Mouse (Mus musculus) gastrocnemius, adult 2 months (tissue): ENCODE results near the gene Plekha1. TPM values are rescaled to one million over a fixed set of nuclear protein-coding genes. Genes with fewer than 3 reads are reported as not detected.
A peak's percentile ranks its signal among the peaks of the same experiment; 100 is the strongest.

ENCODE experiments used
- DNase-seq: peaks from one replicate; pipeline ENCODE4 v3.0.0; 2022
- H3K27ac ChIP-seq: fragments of 200-600 bp; 2 replicates; pipeline ENCODE4 v1.8.1; 2022; ENCODE audit warnings: mild to moderate bottlenecking
- H3K4me3 ChIP-seq: fragments of 200-600 bp; 2 replicates; pipeline ENCODE4 v1.8.1; 2022; ENCODE audit warnings: mild to moderate bottlenecking, moderate library complexity
- CTCF ChIP-seq: fragments of 200-600 bp; IDR thresholded peaks from 2 replicates; pipeline ENCODE4 v1.8.1; 2022; ENCODE audit warnings: antibody characterized with exemption, mild to moderate bottlenecking, moderate library complexity
- intact Hi-C: fragments of 180-260 bp; cut with DNase I; formaldehyde crosslinking; loops from one replicate; pipeline ENCODE4 v1.15.1; 2025
- total RNA-seq, 2 experiments: library from RNA; stranded (reverse); gene quantifications; 2 replicates each; pipeline ENCODE4 v1.2.3; 2021

Gene Plekha1
- total RNA-seq, 2 experiments from 2014 or later, result 23.4 to 28.2 TPM

- DNase-seq, result peak; percentile 38
- TF ChIP-seq CTCF, result no peak
- intact Hi-C loops, result no loop called here
- Histone ChIP-seq H3K27ac (no peak overlapping the region), H3K4me3 (no peak overlapping the region)
Measured at GRCm38 (mm10) chr7:130834958-130835861, 30.3 kb upstream of the Plekha1 start.

- no peak overlapping the region for H3K27ac ChIP-seq
- no peak for TF ChIP-seq CTCF
- H3K4me3 ChIP-seq, result no peak overlapping the region
- no peak for DNase-seq
- intact Hi-C loops, result no loop called here
Measured at GRCm38 (mm10) chr7:130836066-130836465, 29.5 kb upstream of the Plekha1 start.

DNA sequence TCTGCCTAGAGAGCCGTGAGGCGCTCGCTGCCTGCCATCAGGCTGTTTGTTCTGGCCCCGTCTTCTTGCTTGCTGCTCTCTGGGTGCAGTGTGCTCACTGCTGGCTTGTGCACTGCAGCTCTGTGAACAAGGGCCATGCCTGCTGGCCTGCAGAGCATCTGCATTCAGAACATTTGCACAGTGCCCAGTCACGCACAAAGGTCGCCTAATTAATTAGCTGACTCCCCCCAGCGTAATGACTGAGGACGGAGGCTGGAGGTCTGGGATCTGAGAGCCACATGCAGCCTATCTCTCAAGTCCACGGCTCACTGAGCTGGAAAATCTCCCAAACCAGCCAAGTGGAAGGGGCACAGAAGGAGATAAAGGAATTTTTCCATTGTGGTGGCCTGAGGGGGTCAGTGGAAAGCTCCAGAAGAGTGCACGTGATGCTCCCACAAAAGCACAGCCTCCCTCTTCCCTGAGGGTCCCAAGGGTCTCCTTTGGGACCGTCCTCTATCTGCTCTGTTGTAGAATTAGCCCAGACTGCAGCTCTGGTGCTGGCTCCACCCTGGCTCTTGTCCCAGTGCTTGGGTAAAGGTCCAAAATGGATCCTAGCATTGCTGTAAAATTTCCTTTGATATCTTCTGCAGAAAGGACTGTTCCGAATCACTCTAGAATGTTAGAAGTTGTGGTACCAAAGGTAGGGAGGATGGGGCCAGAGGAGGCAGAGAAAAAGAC, 27.5 kb upstream of the Plekha1 start:
- Histone ChIP-seq H3K27ac (no peak overlapping the region), H3K4me3 (no peak overlapping the region)
- no peak for TF ChIP-seq CTCF
- intact Hi-C loops, result no loop called here
- DNase-seq, result no peak

- Histone ChIP-seq H3K27ac (no peak overlapping the region), H3K4me3 (no peak overlapping the region)
- no peak for TF ChIP-seq CTCF
- intact Hi-C loops, result no loop called here
- DNase-seq, result no peak
Measured at GRCm38 (mm10) chr7:130838658-130839025, 26.9 kb upstream of the Plekha1 start.

- Histone ChIP-seq H3K4me3 (no peak overlapping the region), H3K27ac (no peak overlapping the region)
- DNase-seq, result no peak
- intact Hi-C loops, result no loop called here
- no peak for TF ChIP-seq CTCF
Measured at GRCm38 (mm10) chr7:130839380-130840100, 26.0 kb upstream of the Plekha1 start.

- intact Hi-C loops, result no loop called here
- DNase-seq, result no peak
- TF ChIP-seq CTCF, result no peak
- H3K27ac ChIP-seq, result no peak overlapping the region
- no peak overlapping the region for H3K4me3 ChIP-seq
Measured at GRCm38 (mm10) chr7:130847164-130847718, 18.3 kb upstream of the Plekha1 start.

DNA sequence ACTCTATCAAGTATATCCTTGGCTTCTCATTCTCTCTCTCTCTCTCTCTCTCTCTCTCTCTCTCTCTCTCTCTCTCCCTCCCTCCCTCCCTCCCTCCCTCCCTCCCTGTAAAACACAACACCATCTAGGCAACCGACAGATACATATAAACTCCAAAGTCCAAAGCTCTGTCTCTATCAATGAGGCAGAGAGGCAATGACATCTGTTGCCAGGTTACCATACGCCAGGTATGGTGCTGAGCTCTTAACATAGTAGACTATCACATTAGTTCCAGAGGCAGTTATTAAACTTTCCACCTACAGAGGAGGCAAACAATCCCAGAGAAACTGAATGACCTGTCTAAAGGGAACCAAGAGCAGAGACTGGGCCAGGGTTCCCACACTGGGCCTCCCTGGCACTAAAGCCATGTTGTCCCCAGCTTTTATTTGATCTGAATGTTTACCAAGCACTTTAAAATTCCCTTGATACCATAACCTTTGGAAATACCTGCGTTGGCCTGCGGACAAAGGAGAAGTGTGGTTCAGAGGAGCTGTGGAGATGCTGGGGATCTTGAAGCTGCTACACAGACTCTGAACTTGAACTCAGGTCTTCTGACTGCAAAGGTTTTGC, 10.8 kb upstream of the Plekha1 start:
- TF ChIP-seq CTCF, result no peak
- no peak overlapping the region for H3K4me3 ChIP-seq
- no peak for DNase-seq
- H3K27ac ChIP-seq, result no peak overlapping the region
- intact Hi-C loops, result no loop called here

GRCm38 (mm10) chr7:130855681-130856080, 9.9 kb upstream of the Plekha1 start:
- TF ChIP-seq CTCF, result no peak
- DNase-seq, result no peak
- intact Hi-C loops, result no loop called here
- H3K27ac ChIP-seq, result peak overlapping the region; percentile 12; the same call in 1 of the 2 replicates
- H3K4me3 ChIP-seq, result no peak overlapping the region

DNA sequence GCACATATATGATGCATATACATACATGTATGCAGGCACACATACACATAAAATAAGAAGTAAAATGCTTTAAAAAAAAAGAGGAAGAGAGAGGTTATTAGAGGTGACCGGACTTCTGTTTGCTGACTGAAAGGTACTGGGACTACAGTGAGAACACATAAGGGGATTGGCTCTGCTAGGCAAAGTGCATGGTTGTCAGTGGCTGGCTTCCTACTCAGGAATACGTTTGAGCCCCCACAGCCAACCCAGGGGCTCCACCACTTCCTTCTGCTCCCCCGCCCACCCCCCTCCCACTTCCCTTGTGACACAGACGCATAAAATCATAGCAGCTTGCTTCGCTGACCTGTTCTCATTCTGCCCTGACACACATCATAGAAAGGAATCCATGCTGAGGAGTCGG, 7.6 kb upstream of the Plekha1 start:
- no peak for DNase-seq
- H3K27ac ChIP-seq, result no peak overlapping the region
- no peak for TF ChIP-seq CTCF
- intact Hi-C loops, result no loop called here
- no peak overlapping the region for H3K4me3 ChIP-seq

- TF ChIP-seq CTCF, result no peak
- intact Hi-C loops, result no loop called here
- no peak for DNase-seq
Measured at GRCm38 (mm10) chr7:130859926-130860325, 5.6 kb upstream of the Plekha1 start.

GRCm38 (mm10) chr7:130860721-130861142, 4.8 kb upstream of the Plekha1 start:
- TF ChIP-seq CTCF, result no peak
- Histone ChIP-seq H3K4me3 (no peak overlapping the region), H3K27ac (no peak overlapping the region)
- intact Hi-C loops, result no loop called here
- DNase-seq, result no peak

More at GRCm38 (mm10) chr7:130859926-130860325, 5.6 kb upstream of the Plekha1 start:
- Histone ChIP-seq H3K4me3 (no peak overlapping the region), H3K27ac (no peak overlapping the region)

DNA sequence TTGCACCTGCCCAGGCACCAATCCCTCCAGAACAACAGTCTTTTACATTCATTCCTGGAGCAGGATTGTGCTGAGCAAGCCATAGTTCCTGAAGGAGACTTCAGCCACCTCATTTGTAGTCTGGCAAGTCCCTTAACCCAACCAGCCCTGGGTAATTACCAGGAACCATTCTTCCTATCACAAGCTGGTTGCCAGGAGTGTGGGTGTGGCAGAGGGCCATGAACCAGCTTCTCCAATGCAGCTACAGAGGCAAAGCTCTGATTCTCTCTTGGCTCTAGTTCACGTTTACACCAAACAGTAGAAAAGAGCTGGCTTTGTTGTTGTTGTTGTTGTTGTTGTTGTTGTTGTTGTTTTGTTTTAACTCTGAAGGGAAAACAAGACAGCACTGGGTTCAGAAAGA, 3.1 kb upstream of the Plekha1 start:
- DNase-seq, result no peak
- Histone ChIP-seq H3K4me3 (no peak overlapping the region), H3K27ac (no peak overlapping the region)
- intact Hi-C loops, result no loop called here
- TF ChIP-seq CTCF, result no peak
